Mouse (Mus musculus) neural tube, embryonic 14.5 days (tissue): ENCODE results near the gene Cenpt. TPM values are rescaled to one million over a fixed set of nuclear protein-coding genes. Genes with fewer than 3 reads are reported as not detected.
"Not testable (repeated sequence)": the region's sequence is repeated elsewhere in the genome, so short reads cannot be mapped to it uniquely, and the experiment has no call there.

Source experiments
- ATAC-seq: fragments of 200-750 bp; cut with Nextera tagmentation; 2 replicates; pipeline ENCODE4 v1.8.0; 2017; ENCODE audit warnings: low read depth, mild to moderate bottlenecking, moderate TSS enrichment, moderate library complexity
- H3K27ac ChIP-seq: fragments of 300-500 bp; sonication (generic); 2 replicates; pipeline ENCODE4 v1.5.1; 2014; ENCODE audit warnings: low read depth, mild to moderate bottlenecking, control low read depth, low read length, moderate library complexity, mixed read lengths
- H3K27me3 ChIP-seq: fragments of 300-500 bp; sonication (generic); 2 replicates; pipeline ENCODE4 v1.6.1; 2014; ENCODE audit warnings: low read length; ENCODE audit not compliant: control insufficient read depth, insufficient read depth
- H3K36me3 ChIP-seq: fragments of 300-500 bp; sonication (generic); 2 replicates; pipeline ENCODE4 v1.6.1; 2014; ENCODE audit warnings: low read length, mixed read lengths; ENCODE audit not compliant: control insufficient read depth, insufficient read depth
- H3K4me1 ChIP-seq: fragments of 300-500 bp; sonication (generic); 2 replicates; pipeline ENCODE4 v1.6.1; 2014; ENCODE audit warnings: low read length; ENCODE audit not compliant: control insufficient read depth, insufficient read depth
- H3K4me2 ChIP-seq: fragments of 300-500 bp; sonication (generic); 2 replicates; pipeline ENCODE4 v1.6.1; 2014; ENCODE audit warnings: mild to moderate bottlenecking, low read depth, low read length, control low read depth
- H3K4me3 ChIP-seq: fragments of 300-500 bp; sonication (generic); 2 replicates; pipeline ENCODE4 v1.5.1; 2014; ENCODE audit warnings: low read depth, low read length, control low read depth, mixed read lengths
- H3K9ac ChIP-seq: fragments of 300-500 bp; sonication (generic); replicated peaks from 2 replicates; pipeline ENCODE4 v1.6.1; 2014; ENCODE audit warnings: low read depth, mild to moderate bottlenecking, control low read depth, low read length, mixed read lengths
- H3K9me3 ChIP-seq: fragments of 300-500 bp; sonication (generic); 2 replicates; pipeline ENCODE4 v1.6.1; 2016; ENCODE audit warnings: low read length; ENCODE audit not compliant: control insufficient read depth
- WGBS: fragments of 180-500 bp; shearing (Covaris S2); extraction: QIAGEN DNeasy Blood & Tissue Kit; methylation state at CpG from one replicate; pipeline ENCODE4 v1.1.7; 2014; 5-methylcytosine and 5-hydroxymethylcytosine counted together
- polyA plus RNA-seq: library from polyadenylated mRNA; unstranded; fragments of >200 nt; fragmentation: Nextera tagmentation; extraction: Ambion mirVana; gene quantifications from 2 replicates; pipeline ENCODE4 v1.2.1, GENCODE M21; 2014

The Cenpt gene
- polyA plus RNA-seq, 1 experiment from 2014 or later: 51.4 TPM

GRCm38 (mm10) chr8:105839209-105839608, 13.9 kb downstream of the Cenpt start:
- Histone ChIP-seq H3K9ac (no peak overlapping the region), H3K4me1 (no peaks in the 10 kb centered on the region), H3K27ac (no peak overlapping the region), H3K4me3 (no peak overlapping the region), H3K27me3 (no peaks in the 10 kb centered on the region), H3K36me3 (peaks cover 5% of the 10 kb centered on the region; the same call in 1 of the 2 replicates), H3K9me3 (no peaks in the 10 kb centered on the region), H3K4me2 (no peak overlapping the region)
- ATAC-seq: no peak
- WGBS: 93% methylated on average over 5 of the region's 5 CpGs

- Histone ChIP-seq H3K9me3 (no peaks in the 10 kb centered on the region), H3K4me1 (no peaks in the 10 kb centered on the region), H3K27me3 (no peaks in the 10 kb centered on the region), H3K36me3 (no peaks in the 10 kb centered on the region), H3K9ac (no peak overlapping the region), H3K4me3 (no peak overlapping the region), H3K27ac (no peak overlapping the region), H3K4me2 (no peak overlapping the region)
- WGBS: 91% methylated on average over 6 of the region's 6 CpGs
- no peak for ATAC-seq
Measured at GRCm38 (mm10) chr8:105836991-105837390, 16.1 kb downstream of the Cenpt start.

GRCm38 (mm10) chr8:105835318-105835717, 17.8 kb downstream of the Cenpt start:
- ATAC-seq: no peak
- no peaks in the 10 kb centered on the region for H3K4me1 ChIP-seq

GRCm38 (mm10) chr8:105833740-105834139, 19.3 kb downstream of the Cenpt start:
- H3K4me2 ChIP-seq, H3K4me1 ChIP-seq, H3K4me3 ChIP-seq, H3K9ac ChIP-seq, H3K27me3 ChIP-seq, H3K36me3 ChIP-seq, ATAC-seq, H3K27ac ChIP-seq, H3K9me3 ChIP-seq: not testable (repeated sequence)
- 80% methylated on average over 2 of the region's 2 CpGs for WGBS

More at GRCm38 (mm10) chr8:105835318-105835717, 17.8 kb downstream of the Cenpt start:
- Histone ChIP-seq H3K4me3 (no peak overlapping the region), H3K27me3 (no peaks in the 10 kb centered on the region), H3K4me2 (no peak overlapping the region), H3K9me3 (no peaks in the 10 kb centered on the region), H3K36me3 (no peaks in the 10 kb centered on the region), H3K27ac (no peak overlapping the region), H3K9ac (no peak overlapping the region)
- WGBS: 31% methylated on average over 10 of the region's 11 CpGs

- peaks cover 10% of the 10 kb centered on the region for H3K4me1 ChIP-seq
- ATAC-seq: peak; percentile 99
- H3K36me3 ChIP-seq: peaks cover 14% of the 10 kb centered on the region; the same call in 1 of the 2 replicates
- peak within 1 kb of the TSS; percentile 98 for H3K4me3 ChIP-seq
- H3K4me2 ChIP-seq: peak within 1 kb of the TSS; percentile 96
- WGBS: 0% methylated on average over 51 of the region's 52 CpGs
- no peaks in the 10 kb centered on the region; the same call in 1 of the 2 replicates for H3K27me3 ChIP-seq
- H3K9me3 ChIP-seq: no peaks in the 10 kb centered on the region
- peak within 1 kb of the TSS; percentile 92 for H3K9ac ChIP-seq
- H3K27ac ChIP-seq: peak within 1 kb of the TSS; percentile 71
Measured at GRCm38 (mm10) chr8:105826861-105827848, 25.9 kb downstream of the Cenpt start, which contains the start of the genes Ranbp10 and Tsnaxip1. Gene Ranbp10 (minus strand): TSS chr8:105827350. Gene Tsnaxip1 (plus strand): TSS chr8:105827731.

- WGBS: 7% methylated on average over 4 of the region's 4 CpGs
- Histone ChIP-seq H3K4me3 (peak overlapping the region; percentile 98), H3K4me2 (peak overlapping the region; percentile 96), H3K9me3 (no peaks in the 10 kb centered on the region), H3K4me1 (peaks cover 10% of the 10 kb centered on the region), H3K27me3 (no peaks in the 10 kb centered on the region; the same call in 1 of the 2 replicates), H3K27ac (peak overlapping the region; percentile 71; the same call in 1 of the 2 replicates), H3K36me3 (peaks cover 14% of the 10 kb centered on the region; the same call in 1 of the 2 replicates), H3K9ac (peak overlapping the region; percentile 92)
- no peak for ATAC-seq
Measured at GRCm38 (mm10) chr8:105826379-105826778, 26.7 kb downstream of the Cenpt start.

GRCm38 (mm10) chr8:105825506-105825905, 27.6 kb downstream of the Cenpt start:
- peaks cover 15% of the 10 kb centered on the region; the same call in 1 of the 2 replicates for H3K36me3 ChIP-seq
- no peak overlapping the region for H3K9ac ChIP-seq
- 59% methylated on average over 4 of the region's 4 CpGs for WGBS
- peak overlapping the region; percentile 98 for H3K4me3 ChIP-seq
- H3K9me3 ChIP-seq: no peaks in the 10 kb centered on the region
- peak overlapping the region; percentile 96 for H3K4me2 ChIP-seq
- peaks cover 10% of the 10 kb centered on the region for H3K4me1 ChIP-seq
- no peaks in the 10 kb centered on the region; the same call in 1 of the 2 replicates for H3K27me3 ChIP-seq
- no peak for ATAC-seq
- no peak overlapping the region for H3K27ac ChIP-seq

GRCm38 (mm10) chr8:105820925-105821324, 32.2 kb downstream of the Cenpt start:
- Histone ChIP-seq H3K9ac (no peak overlapping the region), H3K9me3 (no peaks in the 10 kb centered on the region), H3K27ac (no peak overlapping the region), H3K36me3 (peaks cover 17% of the 10 kb centered on the region; the same call in 1 of the 2 replicates), H3K4me3 (no peak overlapping the region), H3K4me2 (no peak overlapping the region), H3K27me3 (no peaks in the 10 kb centered on the region), H3K4me1 (peaks cover 6% of the 10 kb centered on the region)
- 100% methylated on average over 1 of the region's 1 CpGs for WGBS
- ATAC-seq: no peak

- peaks cover 16% of the 10 kb centered on the region; the same call in 1 of the 2 replicates for H3K36me3 ChIP-seq
Measured at GRCm38 (mm10) chr8:105819659-105820058, 33.4 kb downstream of the Cenpt start.

More at GRCm38 (mm10) chr8:105819659-105820058, 33.4 kb downstream of the Cenpt start:
- Histone ChIP-seq H3K9ac (no peak overlapping the region), H3K9me3 (no peaks in the 10 kb centered on the region), H3K27ac (no peak overlapping the region), H3K27me3 (no peaks in the 10 kb centered on the region), H3K4me2 (no peak overlapping the region), H3K4me3 (no peak overlapping the region), H3K4me1 (no peaks in the 10 kb centered on the region)
- 91% methylated on average over 3 of the region's 3 CpGs for WGBS
- ATAC-seq: no peak
